Mouse (Mus musculus) ES-E14 (cell line): Measurements from ENCODE around the gene Rims4. TPM values are rescaled to one million over a fixed set of nuclear protein-coding genes. Genes with fewer than 3 reads are reported as not detected.
A peak's percentile ranks its signal among the peaks of the same experiment; 100 is the strongest.

ENCODE experiments used
- DNase-seq: peaks from one replicate; pipeline ENCODE4 v3.0.0-alpha.2; 2013; ENCODE audit warnings: low read depth, low spot score
- H3K27ac ChIP-seq: 2 replicates; pipeline ENCODE4 v1.5.1; 2012; ENCODE audit warnings: low read depth, mild to moderate bottlenecking, low read length, moderate library complexity, mixed read lengths; ENCODE audit not compliant: poor library complexity, insufficient read depth, severe bottlenecking
- H3K36me3 ChIP-seq: 2 replicates; pipeline ENCODE4 v1.6.1; 2012; ENCODE audit warnings: mild to moderate bottlenecking, low read length, moderate library complexity, mixed read lengths; ENCODE audit not compliant: control insufficient read depth, poor library complexity, insufficient read depth, severe bottlenecking
- H3K4me1 ChIP-seq, 2 experiments: fragments of 150-350 bp in 1 of 2; sonication (generic) in 1 of 2; 2 replicates each; pipeline ENCODE4 v1.6.1; 2012; ENCODE audit warnings: low read length in 2 of 2, mild to moderate bottlenecking in 1 of 2, mixed read lengths in 1 of 2; ENCODE audit not compliant: control insufficient read depth in 2 of 2, insufficient read depth in 2 of 2, poor library complexity in 1 of 2
- H3K4me3 ChIP-seq, 2 experiments: fragments of 150-350 bp in 1 of 2; sonication (generic) in 1 of 2; 2 replicates each; pipeline ENCODE4 v1.5.1; 2012; ENCODE audit warnings: low read length in 2 of 2, low read depth in 1 of 2, mild to moderate bottlenecking in 1 of 2, mixed read lengths in 1 of 2; ENCODE audit not compliant: insufficient read depth in 1 of 2, poor library complexity in 1 of 2, severe bottlenecking in 1 of 2
- H3K9ac ChIP-seq: 2 replicates; pipeline ENCODE4 v1.6.1; 2012; ENCODE audit warnings: low read depth, mild to moderate bottlenecking, low read length, mixed read lengths; ENCODE audit not compliant: poor library complexity, insufficient read depth, severe bottlenecking
- H3K9me3 ChIP-seq: fragments of 150-350 bp; sonication (generic); 2 replicates; pipeline ENCODE4 v1.6.1; 2012; ENCODE audit warnings: low read depth, mild to moderate bottlenecking, low read length; ENCODE audit not compliant: control insufficient read depth, insufficient read depth
- CHD2 ChIP-seq: IDR thresholded peaks from 2 replicates; pipeline ENCODE4 v1.6.1; 2014; ENCODE audit warnings: mild to moderate bottlenecking, low read depth, low read length, inconsistent platforms
- HCFC1 ChIP-seq: IDR thresholded peaks from 2 replicates; pipeline ENCODE4 v1.6.1; 2012; ENCODE audit warnings: low read length, inconsistent platforms, borderline replicate concordance; ENCODE audit not compliant: insufficient read depth
- MAFK ChIP-seq: IDR thresholded peaks from 2 replicates; pipeline ENCODE4 v1.6.1; 2014; ENCODE audit warnings: mild to moderate bottlenecking, low read depth, low read length, inconsistent platforms; ENCODE audit not compliant: insufficient read depth
- ZC3H11A ChIP-seq: IDR thresholded peaks from 2 replicates; pipeline ENCODE4 v1.6.1; 2012; ENCODE audit warnings: low read depth, mild to moderate bottlenecking, inconsistent platforms, low read length, borderline replicate concordance
- ZNF384 ChIP-seq: IDR thresholded peaks from 2 replicates; pipeline ENCODE4 v1.6.1; 2012; ENCODE audit warnings: low read depth, low read length, inconsistent platforms
- in situ Hi-C, 2 experiments: fragments of 600-800 bp; cut with MboI; formaldehyde crosslinking; loops; one replicate each; pipeline ENCODE4 v1.15.1; 2025; ENCODE audit warnings: low sequenced_read_pairs in 2 of 2, inconsistent platforms in 1 of 2; ENCODE audit not compliant: unreplicated experiment in 2 of 2
- total RNA-seq: library from RNA; depleted of rRNA; stranded (reverse); fragments of 300-350 nt; gene quantifications from 2 replicates; pipeline ENCODE4 v1.2.3, GENCODE M21; 2012

The Rims4 gene
- total RNA-seq, 1 experiment: 0.98 TPM

- in situ Hi-C loops: no loop called here
- no peaks in the 10 kb centered on the region for H3K9me3 ChIP-seq
- no peaks in the 10 kb centered on the region for H3K36me3 ChIP-seq
- no peak overlapping the region for H3K9ac ChIP-seq
- TF ChIP-seq MAFK: no peak
- no peak for DNase-seq
- peaks cover 0 to 9% of the 10 kb centered on the region in 2 experiments; a peak in 2 of 4 replicates for H3K4me1 ChIP-seq
- H3K4me3 ChIP-seq: no peak overlapping the region
- H3K27ac ChIP-seq: no peak overlapping the region
Observed at GRCm38 (mm10) chr2:163825861-163826260, 92.6 kb downstream of the Rims4 start.

GRCm38 (mm10) chr2:163823771-163824170 lies 94.7 kb downstream of the Rims4 start:
- DNase-seq: peak; percentile 19
- Histone ChIP-seq H3K36me3 (no peaks in the 10 kb centered on the region), H3K9me3 (no peaks in the 10 kb centered on the region), H3K27ac (no peak overlapping the region), H3K4me3 (no peak overlapping the region), H3K4me1 (peaks cover 0 to 9% of the 10 kb centered on the region in 2 experiments; a peak in 2 of 4 replicates), H3K9ac (no peak overlapping the region)
- TF ChIP-seq ZNF384: no peak
- TF ChIP-seq CHD2: no peak
- no peak for TF ChIP-seq HCFC1
- no peak for TF ChIP-seq MAFK
- TF ChIP-seq ZC3H11A: no peak
- in situ Hi-C loops: no loop called here

- Histone ChIP-seq H3K27ac (no peak overlapping the region), H3K4me3 (no peak overlapping the region), H3K36me3 (no peaks in the 10 kb centered on the region), H3K9me3 (no peaks in the 10 kb centered on the region), H3K4me1 (peaks cover 0 to 9% of the 10 kb centered on the region in 2 experiments; a peak in 2 of 4 replicates), H3K9ac (no peak overlapping the region)
- peak; percentile 36 for DNase-seq
- TF ChIP-seq HCFC1: no peak
- no peak for TF ChIP-seq MAFK
- TF ChIP-seq ZC3H11A: no peak
- no peak for TF ChIP-seq ZNF384
- TF ChIP-seq CHD2: no peak
- in situ Hi-C loops: no loop called here
Observed at GRCm38 (mm10) chr2:163823248-163823647, 95.2 kb downstream of the Rims4 start.

- H3K27ac ChIP-seq: no peak within 1 kb of the TSS
- H3K9me3 ChIP-seq: no peaks in the 10 kb centered on the region
- no peak within 1 kb of the TSS for H3K4me3 ChIP-seq
- DNase-seq: no peak
- in situ Hi-C loops: no loop called here
- H3K36me3 ChIP-seq: no peaks in the 10 kb centered on the region
- TF ChIP-seq ZNF384 (no peak), CHD2 (no peak), ZC3H11A (no peak), HCFC1 (no peak), MAFK (no peak)
- H3K4me1 ChIP-seq: peaks cover 0 to 9% of the 10 kb centered on the region in 2 experiments; a peak in 2 of 4 replicates
- H3K9ac ChIP-seq: no peak within 1 kb of the TSS
Observed at GRCm38 (mm10) chr2:163820607-163821006, 97.9 kb downstream of the Rims4 start, which contains the start of gene Ccn5. Ccn5 (plus strand) TSS chr2:163820861.
